Mouse (Mus musculus) hindlimb bud, embryonic 11.5 days (tissue): ENCODE data around the gene Cela3b.
"Not testable (repeated sequence)": the region's sequence is repeated elsewhere in the genome, so short reads cannot be mapped to it uniquely, and the experiment has no call there.

Experiments
- DNase-seq: peaks from one replicate; pipeline ENCODE4 v3.0.0-alpha.2; 2012; ENCODE audit warnings: low read depth, low spot score; ENCODE audit errors: extremely low spot score

Gene Cela3b

DNA sequence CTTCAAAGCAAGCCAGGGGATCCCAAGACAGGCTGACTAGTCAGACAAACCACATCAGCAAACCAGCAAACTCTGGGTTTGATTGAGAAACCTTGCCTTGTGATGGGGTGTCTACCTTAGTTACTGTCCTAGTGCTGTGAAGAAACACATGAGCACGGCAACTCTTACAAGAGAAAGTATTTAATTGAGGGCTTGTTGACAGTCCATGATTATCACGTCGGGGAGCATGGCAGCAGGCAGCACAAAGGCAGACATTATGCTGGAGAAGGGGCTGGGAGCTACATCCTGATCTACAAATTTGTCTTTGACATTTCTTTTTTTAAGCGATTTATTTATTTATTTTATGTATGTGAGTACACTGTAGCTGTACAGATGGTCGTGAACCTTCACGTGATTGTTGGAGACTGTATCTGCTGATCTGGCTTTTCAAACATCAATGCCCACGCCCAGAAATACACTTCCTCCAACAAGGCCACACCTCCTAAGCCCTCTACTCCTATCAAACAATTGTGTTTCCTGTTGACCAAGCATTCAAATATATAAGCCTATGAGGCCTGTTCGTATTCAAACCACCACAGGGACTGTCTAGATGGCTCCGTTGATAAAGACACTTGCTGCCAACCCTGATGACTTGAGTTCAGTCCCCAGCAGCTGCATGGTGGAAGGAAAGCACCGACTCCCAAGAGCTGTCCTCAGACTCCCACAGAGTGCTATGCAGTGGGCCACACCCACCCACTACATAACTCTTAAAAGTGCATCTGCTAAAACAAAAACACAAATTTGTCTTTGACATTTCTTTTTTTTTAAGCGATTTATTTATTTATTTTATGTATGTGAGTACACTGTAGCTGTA lies 12.4 kb downstream of the Cela3b start:
- DNase-seq: no peak

GRCm38 (mm10) chr4:137414936-137415335 lies 15.4 kb downstream of the Cela3b start:
- no peak for DNase-seq

- DNase-seq: not testable (repeated sequence)
These were observed 18.1 kb downstream of the Cela3b start for GRCm38 (mm10) chr4:137412185-137412709.

DNA sequence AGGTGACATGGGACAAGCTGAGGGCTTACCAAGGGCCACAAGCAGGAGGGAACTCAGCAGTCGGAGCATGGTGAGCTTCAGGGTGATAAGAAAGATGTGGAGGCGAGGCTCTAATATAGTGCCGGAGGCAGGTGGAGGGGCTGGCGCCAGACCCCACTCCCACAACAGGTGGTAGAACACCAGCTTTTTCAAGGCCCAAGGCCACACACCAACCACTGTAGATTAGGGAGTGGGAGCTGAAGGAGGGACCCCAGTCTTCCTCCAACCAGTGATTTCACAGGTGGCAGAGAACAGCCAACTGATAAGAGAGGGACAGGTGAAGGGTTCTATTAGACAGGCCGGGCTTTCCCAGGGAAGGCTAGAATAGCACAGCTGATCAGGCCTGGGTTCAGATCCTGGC lies 20.6 kb downstream of the Cela3b start, which contains the start of gene Cela3a:
Gene Cela3a, minus strand, starts transcription at position 101 of the 400 bp plus-strand sequence.
- DNase-seq: no peak

DNA sequence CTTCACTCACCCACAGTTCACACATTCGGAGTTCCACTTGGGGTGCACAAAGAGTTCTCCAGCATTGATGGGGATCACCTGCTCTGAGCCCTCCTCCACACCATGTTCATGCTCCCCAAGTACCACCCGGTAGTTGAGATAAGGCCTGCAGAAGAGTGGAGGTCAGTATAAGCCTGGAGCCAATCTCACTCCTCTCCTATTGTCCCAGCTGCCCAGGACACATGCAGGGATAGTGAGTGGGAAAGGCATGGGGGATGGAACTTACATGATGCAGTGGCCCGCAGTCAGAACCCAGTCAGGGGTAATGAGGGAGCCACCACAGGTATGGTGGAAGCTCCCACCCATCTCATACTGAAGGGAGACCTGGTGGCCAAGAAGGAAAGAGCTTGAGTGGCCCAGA lies 24.8 kb downstream of the Cela3b start:
- no peak for DNase-seq

DNA sequence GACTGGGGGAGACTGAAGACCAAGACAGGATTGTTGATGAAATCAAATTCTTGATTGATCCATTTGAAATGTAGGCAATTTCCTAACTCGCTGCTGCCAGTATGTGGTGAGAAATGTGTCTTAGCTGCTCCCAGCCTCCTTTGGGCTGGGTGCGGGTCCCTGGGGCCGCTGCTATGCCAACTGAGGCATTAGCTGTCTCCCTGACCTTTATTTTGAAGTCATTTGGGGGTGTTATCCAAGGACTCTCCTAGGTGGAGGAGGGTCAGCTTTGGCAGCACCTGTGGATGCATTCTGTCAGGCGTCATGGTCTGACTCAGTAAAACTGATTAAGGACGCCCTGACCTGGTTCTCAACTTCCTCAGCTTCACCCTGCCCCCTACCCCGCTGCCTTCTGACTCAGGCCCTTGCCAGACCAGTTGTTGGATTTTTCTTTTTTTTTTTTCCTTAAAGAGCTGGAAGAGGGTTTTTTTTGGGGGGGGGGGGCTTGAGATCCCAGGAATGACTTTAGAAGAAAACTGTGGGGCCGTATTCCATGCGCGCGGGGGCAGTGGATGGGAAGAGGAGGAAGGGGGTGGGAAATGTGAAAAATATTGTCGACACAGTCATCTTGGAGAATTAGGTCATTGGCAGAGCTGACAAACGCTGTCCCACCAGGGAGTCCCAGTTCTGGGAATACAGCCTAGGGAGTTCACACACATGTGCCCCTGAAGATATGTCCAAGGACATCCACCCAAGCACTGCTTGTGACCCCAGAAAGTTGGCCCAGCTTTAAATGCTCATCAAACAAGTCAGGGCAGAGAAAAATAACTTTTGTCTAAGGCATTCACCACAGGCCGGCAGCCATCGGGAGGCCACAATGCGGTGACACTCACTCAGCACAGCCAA lies 33.5 kb downstream of the Cela3b start:
- DNase-seq: no peak

DNA sequence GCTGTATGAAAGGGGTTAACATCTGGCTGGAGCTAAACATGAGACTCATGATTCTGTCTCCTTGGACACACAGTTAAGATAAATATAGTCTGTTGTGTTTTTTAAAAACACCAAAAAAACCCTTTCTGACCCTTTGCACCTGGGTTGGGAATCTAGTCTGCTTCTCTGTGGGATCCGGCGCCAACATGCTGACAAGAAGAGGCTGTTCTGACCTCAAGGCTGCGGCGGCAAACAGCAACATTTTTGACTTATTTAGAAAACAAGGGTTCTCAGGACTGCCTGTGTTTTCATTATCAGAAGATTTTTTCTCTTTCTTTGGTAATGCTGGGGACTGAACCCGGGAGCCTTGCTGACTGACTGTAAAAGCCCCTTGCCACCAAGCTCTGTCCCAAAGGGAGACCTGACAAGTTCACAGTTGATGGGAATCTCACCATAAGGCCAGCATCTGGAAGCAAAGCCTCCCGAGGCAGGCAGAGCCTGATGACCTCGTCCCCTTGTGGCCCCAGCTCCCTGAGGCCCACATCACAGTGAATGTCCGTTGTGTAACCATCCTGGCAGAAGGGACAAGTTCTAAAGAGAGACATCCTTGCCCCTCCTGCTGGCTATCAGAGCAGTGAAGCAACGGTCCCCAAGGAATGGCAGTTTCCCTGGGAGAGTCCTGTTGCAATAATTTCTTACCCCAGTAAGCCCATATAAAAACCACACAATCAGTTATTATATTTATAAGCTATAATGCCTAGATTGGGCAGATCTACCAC lies 36.8 kb downstream of the Cela3b start:
- no peak for DNase-seq

DNA sequence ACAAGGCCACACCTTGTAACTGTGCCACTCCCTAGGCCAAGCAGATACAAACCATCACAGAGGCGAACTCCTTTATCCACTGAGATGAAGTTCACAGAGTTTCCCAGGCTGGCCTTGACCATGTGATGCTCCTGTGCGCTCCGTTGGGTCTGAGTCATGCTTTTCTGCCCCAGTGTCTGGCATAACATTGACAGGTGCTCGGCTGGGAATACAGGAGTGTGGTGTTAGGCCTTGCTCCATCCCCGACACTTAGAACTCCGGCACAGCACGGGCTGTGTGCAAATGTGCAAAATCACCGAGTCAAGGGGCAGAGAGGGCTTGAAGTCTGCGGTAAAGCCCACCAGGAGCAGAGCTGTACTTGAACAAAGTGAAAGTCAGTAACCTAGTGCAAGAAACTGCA lies 37.5 kb downstream of the Cela3b start:
- DNase-seq: no peak

DNA sequence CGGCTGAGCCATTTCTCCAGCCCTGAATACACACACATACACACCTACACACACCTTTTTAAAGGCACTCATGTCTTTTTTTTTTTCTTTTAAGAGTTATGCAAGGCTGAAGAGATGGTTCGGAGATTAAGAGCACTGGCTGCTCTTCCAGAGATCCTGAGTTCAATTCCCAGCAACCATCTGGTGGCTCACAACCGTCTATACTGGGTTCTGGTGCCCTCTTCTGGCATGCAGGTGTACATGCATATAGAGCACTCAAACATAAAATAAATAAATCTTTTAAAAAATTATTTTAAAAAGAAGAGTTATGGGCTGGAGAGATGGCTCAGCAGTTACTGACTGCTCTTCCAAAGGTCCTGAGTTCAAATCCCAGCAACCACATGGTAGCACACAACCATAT lies 39.1 kb downstream of the Cela3b start:
- DNase-seq: no peak

GRCm38 (mm10) chr4:137390196-137390595 lies 40.1 kb downstream of the Cela3b start:
- DNase-seq: no peak

GRCm38 (mm10) chr4:137388983-137389382 lies 41.4 kb downstream of the Cela3b start:
- DNase-seq: no peak

- peak; percentile 68 for DNase-seq
These were observed 42.1 kb downstream of the Cela3b start for GRCm38 (mm10) chr4:137388059-137388794.

GRCm38 (mm10) chr4:137387482-137388058 lies 42.8 kb downstream of the Cela3b start:
- DNase-seq: no peak

GRCm38 (mm10) chr4:137380702-137381605 lies 49.4 kb downstream of the Cela3b start:
- DNase-seq: no peak

- DNase-seq: no peak
These were observed 50.6 kb downstream of the Cela3b start for GRCm38 (mm10) chr4:137379713-137380255.

DNA sequence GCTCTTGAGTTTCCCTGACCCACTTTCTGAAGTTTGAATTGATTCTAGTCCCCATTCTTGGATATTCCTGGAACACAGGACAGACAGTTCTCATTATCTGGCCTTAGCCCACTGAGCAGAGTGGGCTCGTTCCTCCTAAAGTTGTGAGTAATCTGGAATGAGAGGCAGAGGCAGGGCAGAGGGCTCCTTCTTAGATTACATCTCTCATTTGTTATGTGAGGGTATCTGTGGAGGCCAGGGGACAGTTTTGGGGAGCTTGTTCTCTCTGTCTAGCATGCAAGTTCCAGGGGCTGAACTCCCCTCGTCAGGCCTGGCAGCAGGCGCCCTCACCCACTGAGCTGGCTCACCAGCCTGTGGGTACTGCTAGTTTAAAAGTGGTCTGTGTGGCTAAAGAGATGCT lies 51.3 kb downstream of the Cela3b start:
- no peak for DNase-seq

GRCm38 (mm10) chr4:137377526-137378304 lies 52.6 kb downstream of the Cela3b start:
- no peak for DNase-seq

DNA sequence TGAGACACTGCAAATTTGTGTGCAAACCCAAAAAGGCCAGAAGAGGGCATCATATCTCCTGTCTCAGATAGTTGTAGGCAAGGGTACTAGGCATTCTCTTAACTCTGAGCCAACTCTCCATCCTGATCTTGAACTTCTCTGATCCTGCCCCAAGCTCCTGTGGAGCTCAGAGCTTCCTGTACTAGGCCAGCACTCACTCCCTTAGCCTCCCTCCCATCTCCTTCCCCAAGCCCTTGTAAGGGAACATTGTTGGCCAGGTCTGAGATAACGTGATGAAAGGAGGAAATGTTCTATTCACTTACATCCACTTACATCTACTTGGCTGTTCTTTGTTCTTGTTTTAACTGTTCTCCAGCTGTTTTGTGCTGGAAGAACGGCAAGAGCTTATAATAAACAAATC lies 53.6 kb downstream of the Cela3b start:
- DNase-seq: no peak
